Mouse (Mus musculus): ENCODE results near the gene Slc25a20.
"Not testable (repeated sequence)": the region's sequence is repeated elsewhere in the genome, so short reads cannot be mapped to it uniquely, and the experiment has no call there.

The Slc25a20 gene

GRCm38 (mm10) chr9:108661677-108662612 lies at the start of gene Slc25a20:
Gene Slc25a20 (plus strand): TSS chr9:108662088.
- DNase-seq, result peak; percentile 79

GRCm38 (mm10) chr9:108617301-108617700 lies 44.6 kb upstream of the Slc25a20 start:
- no peak for DNase-seq

- no peak for DNase-seq
Observed at GRCm38 (mm10) chr9:108626498-108626897, 35.4 kb upstream of the Slc25a20 start.

- no peak for DNase-seq
Observed at GRCm38 (mm10) chr9:108628141-108628540, 33.7 kb upstream of the Slc25a20 start.

- DNase-seq, result no peak
Observed at GRCm38 (mm10) chr9:108630683-108631082, 31.2 kb upstream of the Slc25a20 start.

GRCm38 (mm10) chr9:108631631-108632256 lies 30.1 kb upstream of the Slc25a20 start:
- no peak for DNase-seq

- no peak for DNase-seq
Observed at GRCm38 (mm10) chr9:108632375-108632774, 29.5 kb upstream of the Slc25a20 start.

GRCm38 (mm10) chr9:108633846-108634245 lies 28.0 kb upstream of the Slc25a20 start:
- no peak for DNase-seq

GRCm38 (mm10) chr9:108635415-108635814 lies 26.5 kb upstream of the Slc25a20 start:
- no peak for DNase-seq

- DNase-seq, result no peak
Observed at GRCm38 (mm10) chr9:108639825-108640224, 22.1 kb upstream of the Slc25a20 start.

- peak; percentile 15 for DNase-seq
Observed at GRCm38 (mm10) chr9:108648166-108648565, 13.7 kb upstream of the Slc25a20 start.

GRCm38 (mm10) chr9:108648611-108649560 lies 13.0 kb upstream of the Slc25a20 start, which contains the start of gene Arih2:
Gene Arih2 (minus strand): TSS chr9:108649386.
- DNase-seq, result peak; percentile 90

- DNase-seq, result peak; percentile 20
Observed at GRCm38 (mm10) chr9:108649561-108650440, 12.1 kb upstream of the Slc25a20 start.

GRCm38 (mm10) chr9:108654566-108655464 lies 7.1 kb upstream of the Slc25a20 start:
- DNase-seq, result no peak

GRCm38 (mm10) chr9:108655865-108656264 lies 6.0 kb upstream of the Slc25a20 start:
- DNase-seq, result not testable (repeated sequence)

GRCm38 (mm10) chr9:108662660-108663059 lies 772 bp downstream of the Slc25a20 start:
- DNase-seq, result no peak

- no peak for DNase-seq
Observed at GRCm38 (mm10) chr9:108669875-108670274, 8.0 kb downstream of the Slc25a20 start.

- no peak for DNase-seq
Observed at GRCm38 (mm10) chr9:108673151-108673550, 11.3 kb downstream of the Slc25a20 start.

GRCm38 (mm10) chr9:108680026-108680425 lies 18.1 kb downstream of the Slc25a20 start:
- DNase-seq, result no peak

GRCm38 (mm10) chr9:108686475-108686887 lies 24.6 kb downstream of the Slc25a20 start:
- DNase-seq, result no peak

GRCm38 (mm10) chr9:108687181-108687580 lies 25.3 kb downstream of the Slc25a20 start:
- DNase-seq, result no peak

Data from cerebellum, adult 11-12 months (tissue).